Mouse (Mus musculus) midbrain, embryonic 14.5 days (tissue): ENCODE results near the gene Mybpc3. TPM values are rescaled to one million over a fixed set of nuclear protein-coding genes. Genes with fewer than 3 reads are reported as not detected.

Experiments
- ATAC-seq: fragments of 200-750 bp; cut with Nextera tagmentation; 2 replicates; pipeline ENCODE4 v1.8.0; 2017; ENCODE audit warnings: moderate number of reproducible peaks, moderate library complexity; ENCODE audit not compliant: low FRiP score, low TSS enrichment
- DNase-seq: peaks from one replicate; pipeline ENCODE4 v3.0.0-alpha.2; 2015
- H3K27ac ChIP-seq: fragments of 300-500 bp; sonication (generic); replicated peaks from 2 replicates; pipeline ENCODE4 v1.5.1; 2014; ENCODE audit warnings: mild to moderate bottlenecking, low read depth, low read length, moderate library complexity
- H3K27me3 ChIP-seq: fragments of 300-500 bp; sonication (generic); 2 replicates; pipeline ENCODE4 v1.6.1; 2014; ENCODE audit warnings: low read length, control low read depth, mixed read lengths; ENCODE audit not compliant: control insufficient read depth, insufficient read depth
- H3K36me3 ChIP-seq: fragments of 300-500 bp; sonication (generic); 2 replicates; pipeline ENCODE4 v1.6.1; 2014; ENCODE audit warnings: low read length, control low read depth; ENCODE audit not compliant: control insufficient read depth, insufficient read depth
- H3K4me1 ChIP-seq: fragments of 300-500 bp; sonication (generic); 2 replicates; pipeline ENCODE4 v1.6.1; 2014; ENCODE audit warnings: mild to moderate bottlenecking, antibody characterized with exemption, low read length, control low read depth; ENCODE audit not compliant: control insufficient read depth, insufficient read depth
- H3K4me2 ChIP-seq: fragments of 300-500 bp; sonication (generic); 2 replicates; pipeline ENCODE4 v1.6.1; 2014; ENCODE audit warnings: mild to moderate bottlenecking, low read length, moderate library complexity
- H3K4me3 ChIP-seq: fragments of 300-500 bp; sonication (generic); replicated peaks from 2 replicates; pipeline ENCODE4 v1.5.1; 2014; ENCODE audit warnings: low read depth, low read length
- H3K9ac ChIP-seq: fragments of 300-500 bp; sonication (generic); replicated peaks from 2 replicates; pipeline ENCODE4 v1.6.1; 2014; ENCODE audit warnings: mild to moderate bottlenecking, low read length, moderate library complexity
- H3K9me3 ChIP-seq: fragments of 300-500 bp; sonication (generic); 2 replicates; pipeline ENCODE4 v1.6.1; 2016; ENCODE audit warnings: low read length, control low read depth, mixed read lengths; ENCODE audit not compliant: control insufficient read depth
- WGBS: fragments of 180-500 bp; shearing (Covaris S2); extraction: QIAGEN DNeasy Blood & Tissue Kit; methylation state at CpG from one replicate; pipeline ENCODE4 v1.1.7; 2014; 5-methylcytosine and 5-hydroxymethylcytosine counted together
- polyA plus RNA-seq: library from polyadenylated mRNA; unstranded; fragments of >200 nt; fragmentation: Nextera tagmentation; extraction: Ambion mirVana; gene quantifications from 2 replicates; pipeline ENCODE4 v1.2.1, GENCODE M21; 2014

The Mybpc3 gene
- polyA plus RNA-seq: not detected in 2 replicates

- 84% methylated on average over 11 of the region's 11 CpGs for WGBS
- no peak within 1 kb of the TSS for H3K4me2 ChIP-seq
- ATAC-seq: no peak
Observed at GRCm38 (mm10) chr2:91117585-91118275, at the start of gene Mybpc3. Gene Mybpc3 (plus strand): TSS chr2:91118144.

DNA sequence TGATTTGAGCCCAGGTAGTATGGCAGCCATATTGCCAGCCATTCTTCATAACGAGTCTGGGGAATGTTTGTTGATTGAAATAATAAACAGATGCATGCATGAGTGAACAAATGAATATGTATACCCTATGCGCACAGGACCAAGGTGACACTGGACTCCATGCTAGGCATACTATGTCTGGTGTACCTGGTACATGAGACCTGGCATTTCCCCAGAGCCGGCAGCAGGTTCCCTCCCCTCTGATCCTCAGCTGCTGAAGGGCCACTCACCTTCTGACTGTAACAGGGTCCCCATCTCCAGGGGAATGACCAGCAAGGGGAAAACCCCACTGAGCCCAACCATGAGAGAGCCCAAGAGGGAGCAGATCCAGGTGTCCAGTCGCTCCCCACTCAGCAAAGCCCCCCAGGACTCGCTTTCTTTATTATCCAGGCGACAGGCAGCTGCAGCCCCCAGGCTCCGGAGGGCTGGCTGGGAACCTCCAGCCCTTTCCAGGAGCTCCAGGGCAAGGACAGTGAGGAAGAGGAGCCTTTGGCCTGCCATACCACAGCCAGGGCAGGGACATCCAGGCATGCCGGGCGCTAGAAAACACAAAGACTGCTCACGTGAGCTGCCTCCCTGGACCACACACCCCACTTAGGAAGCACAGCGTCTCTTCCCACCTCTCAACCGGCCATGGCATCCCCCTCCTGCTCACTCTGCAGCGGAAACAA lies 49.6 kb upstream of the Mybpc3 start:
- 57% methylated on average over 13 of the region's 13 CpGs for WGBS
- Histone ChIP-seq H3K4me1 (peaks cover 23% of the 10 kb centered on the region), H3K4me3 (peak overlapping the region; percentile 66), H3K36me3 (peaks cover 35% of the 10 kb centered on the region), H3K9me3 (no peaks in the 10 kb centered on the region), H3K27me3 (no peaks in the 10 kb centered on the region), H3K4me2 (peak overlapping the region; percentile 64), H3K9ac (peak overlapping the region; percentile 42; the same call in 1 of the 2 replicates), H3K27ac (no peak overlapping the region)
- DNase-seq (no peak), ATAC-seq (no peak)

More at GRCm38 (mm10) chr2:91117585-91118275, at the start of gene Mybpc3:
- Histone ChIP-seq H3K4me1 (no peaks in the 10 kb centered on the region), H3K9me3 (no peaks in the 10 kb centered on the region), H3K4me3 (no peak within 1 kb of the TSS), H3K27me3 (no peaks in the 10 kb centered on the region), H3K27ac (no peak within 1 kb of the TSS), H3K36me3 (no peaks in the 10 kb centered on the region), H3K9ac (no peak within 1 kb of the TSS)
- DNase-seq: no peak

GRCm38 (mm10) chr2:91068872-91069165 lies 49.1 kb upstream of the Mybpc3 start:
- Histone ChIP-seq H3K9ac (peak overlapping the region; percentile 42; the same call in 1 of the 2 replicates), H3K4me1 (peaks cover 23% of the 10 kb centered on the region), H3K4me3 (peak overlapping the region; percentile 66), H3K4me2 (peak overlapping the region; percentile 64), H3K27ac (no peak overlapping the region), H3K9me3 (no peaks in the 10 kb centered on the region), H3K27me3 (no peaks in the 10 kb centered on the region), H3K36me3 (peaks cover 30% of the 10 kb centered on the region)
- ATAC-seq: no peak
- DNase-seq: no peak
- 52% methylated on average over 6 of the region's 6 CpGs for WGBS

DNA sequence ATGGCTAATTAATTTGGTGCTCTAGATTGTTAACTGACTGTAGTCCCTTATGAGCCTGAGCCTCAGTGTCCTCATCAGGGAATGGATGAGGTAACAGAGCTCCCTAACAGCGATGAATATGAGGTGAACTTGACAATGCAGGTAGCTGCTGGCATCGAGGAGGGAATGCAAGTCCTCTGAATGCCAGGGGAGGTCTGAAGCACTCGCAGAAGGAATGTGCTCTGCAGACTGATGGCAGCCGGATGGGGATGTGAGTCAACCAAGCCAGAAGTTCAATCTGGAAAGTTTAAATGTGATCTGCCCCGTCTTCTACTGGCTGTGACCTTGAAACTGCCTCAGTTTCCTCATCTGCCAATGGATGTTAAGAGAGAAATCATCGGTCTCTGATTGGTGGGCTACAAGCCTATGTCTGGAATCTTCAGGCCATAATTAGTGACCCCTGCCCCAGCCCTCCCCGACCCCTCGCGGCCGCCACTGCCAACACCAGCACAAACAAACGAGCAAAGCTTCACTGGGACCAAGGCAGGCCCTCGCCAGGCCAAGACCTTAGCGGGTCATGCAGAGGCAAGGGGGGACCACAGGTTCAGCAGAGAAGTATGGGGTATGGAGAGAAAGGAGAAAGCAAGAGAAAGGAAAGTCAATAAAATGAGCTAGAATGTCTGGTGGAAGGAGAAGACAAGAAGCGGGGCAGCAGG lies 48.5 kb upstream of the Mybpc3 start:
- Histone ChIP-seq H3K4me2 (peak overlapping the region; percentile 64), H3K27me3 (no peaks in the 10 kb centered on the region), H3K4me3 (peak overlapping the region; percentile 66), H3K4me1 (peaks cover 23% of the 10 kb centered on the region), H3K27ac (peak overlapping the region; percentile 76), H3K9me3 (no peaks in the 10 kb centered on the region), H3K36me3 (peaks cover 23% of the 10 kb centered on the region), H3K9ac (peak overlapping the region; percentile 81)
- 8% methylated on average over 14 of the region's 14 CpGs for WGBS
- ATAC-seq: no peak
- peak; percentile 16 for DNase-seq

DNA sequence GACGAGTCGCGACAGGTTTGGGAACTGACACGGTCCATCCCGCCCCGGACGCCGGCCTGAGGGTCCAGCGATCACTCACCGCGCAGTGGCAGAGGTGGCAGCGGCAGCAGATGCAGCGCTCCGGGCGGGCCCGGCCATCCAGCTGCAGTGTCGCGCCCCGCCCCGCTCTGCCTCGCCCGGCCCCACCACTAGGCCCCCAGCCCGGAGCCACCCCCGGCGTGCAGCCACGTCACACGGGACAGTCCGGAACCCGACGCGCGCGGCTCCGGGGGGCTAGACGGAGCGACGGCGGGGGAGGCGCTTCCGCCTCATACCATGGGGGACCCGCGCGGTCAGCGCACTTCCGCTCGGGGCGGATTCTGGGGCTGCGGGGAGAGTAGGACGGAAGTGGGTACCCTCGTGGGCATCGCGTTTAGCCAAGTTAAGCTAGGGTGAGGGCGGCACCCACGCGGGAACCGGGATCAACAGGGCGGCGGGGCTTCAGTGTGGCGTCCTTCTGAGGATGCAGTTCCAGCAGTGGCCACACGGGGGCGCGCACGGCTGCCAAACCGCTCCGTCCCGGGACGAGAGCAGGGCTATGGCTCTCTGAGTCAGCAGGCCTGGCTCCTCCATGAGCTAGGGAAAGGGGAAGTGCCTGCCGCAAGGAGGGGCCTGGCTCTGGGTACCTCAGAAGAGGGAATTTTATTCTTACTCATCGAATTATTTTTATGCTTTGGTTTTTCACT lies 47.7 kb upstream of the Mybpc3 start, which contains the start of gene Slc39a13:
TSS of gene Slc39a13 (minus strand) at position 342 of the 725 bp plus-strand sequence.
- Histone ChIP-seq H3K9me3 (no peaks in the 10 kb centered on the region), H3K4me3 (peak within 1 kb of the TSS; percentile 66), H3K27ac (peak within 1 kb of the TSS; percentile 76), H3K4me1 (peaks cover 23% of the 10 kb centered on the region), H3K36me3 (peaks cover 16% of the 10 kb centered on the region), H3K27me3 (no peaks in the 10 kb centered on the region), H3K9ac (peak within 1 kb of the TSS; percentile 81), H3K4me2 (peak within 1 kb of the TSS; percentile 64)
- peak; percentile 96 for DNase-seq
- peak; percentile 96 for ATAC-seq
- WGBS: 1% methylated on average over 69 of the region's 69 CpGs

GRCm38 (mm10) chr2:91071059-91071458 lies 46.9 kb upstream of the Mybpc3 start:
- Histone ChIP-seq H3K9ac (peak overlapping the region; percentile 81), H3K27me3 (no peaks in the 10 kb centered on the region), H3K4me1 (peaks cover 23% of the 10 kb centered on the region), H3K4me2 (peak overlapping the region; percentile 64), H3K36me3 (peaks cover 15% of the 10 kb centered on the region), H3K4me3 (peak overlapping the region; percentile 66; the same call in 1 of the 2 replicates), H3K9me3 (no peaks in the 10 kb centered on the region), H3K27ac (peak overlapping the region; percentile 76)
- WGBS: 86% methylated on average over 10 of the region's 10 CpGs
- no peak for ATAC-seq
- DNase-seq: no peak

DNA sequence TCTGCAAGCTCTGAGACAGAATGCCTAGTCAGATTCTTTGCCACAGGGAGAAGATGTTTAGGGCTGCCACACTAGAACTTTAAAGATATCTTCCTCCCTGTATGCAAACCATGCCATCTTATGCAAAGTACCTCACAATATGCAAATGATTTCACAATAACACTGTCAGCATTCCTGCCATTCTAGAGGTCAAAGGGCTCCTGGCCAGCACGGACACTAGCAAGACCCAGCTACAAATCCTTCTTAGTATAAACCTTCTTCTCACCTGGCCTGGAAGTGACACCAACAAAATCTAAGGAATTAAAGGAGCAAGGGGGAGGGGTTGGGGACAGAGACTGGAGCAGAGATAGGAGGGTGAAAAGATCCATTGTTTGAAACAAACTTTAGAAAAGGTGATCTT lies 45.9 kb upstream of the Mybpc3 start:
- no peak overlapping the region for H3K4me2 ChIP-seq
- H3K9me3 ChIP-seq: no peaks in the 10 kb centered on the region
- no peak overlapping the region for H3K4me3 ChIP-seq
- H3K36me3 ChIP-seq: peaks cover 6% of the 10 kb centered on the region; the same call in 1 of the 2 replicates
- peaks cover 23% of the 10 kb centered on the region for H3K4me1 ChIP-seq
- no peaks in the 10 kb centered on the region for H3K27me3 ChIP-seq
- no peak overlapping the region for H3K27ac ChIP-seq
- DNase-seq (no peak), ATAC-seq (no peak)
- WGBS: 23% methylated on average over 1 of the region's 1 CpGs
- no peak overlapping the region for H3K9ac ChIP-seq

DNA sequence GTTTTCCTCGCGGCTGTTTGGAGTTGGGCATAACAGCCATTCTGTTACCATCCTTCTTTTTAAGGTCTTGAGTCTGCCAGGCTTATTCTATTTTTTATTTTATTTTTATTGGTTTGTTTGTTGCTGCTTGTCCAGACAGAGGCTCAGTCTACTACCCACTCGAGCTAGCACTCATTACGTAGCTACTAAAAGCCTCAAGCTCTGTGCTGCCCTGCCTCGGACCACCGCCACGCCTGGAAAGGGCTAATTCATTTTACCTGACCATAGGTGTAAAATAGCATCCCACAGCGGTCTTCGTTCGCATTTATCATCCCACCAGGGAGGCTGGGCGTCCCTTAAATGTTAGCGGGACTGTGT lies 40.0 kb upstream of the Mybpc3 start:
- no peaks in the 10 kb centered on the region for H3K9me3 ChIP-seq
- peak overlapping the region; percentile 71 for H3K9ac ChIP-seq
- H3K27ac ChIP-seq: 0 out of 2 replicates have a peak overlapping the region, but pooled peaks have one; percentile 33
- no peaks in the 10 kb centered on the region for H3K4me1 ChIP-seq
- DNase-seq (no peak), ATAC-seq (peak; percentile 15; the same call in 1 of the 2 replicates)
- 17% methylated on average over 12 of the region's 12 CpGs for WGBS
- H3K4me3 ChIP-seq: peak overlapping the region; percentile 44
- H3K4me2 ChIP-seq: peak overlapping the region; percentile 88
- H3K36me3 ChIP-seq: no peaks in the 10 kb centered on the region
- no peaks in the 10 kb centered on the region for H3K27me3 ChIP-seq
